In genomic region chr11:84243562-84243961, GRCm38 (mm10) we compare ENCODE assay signal across 9 mouse cellular contexts.
DNase-seq lines count a peak whose midpoint lies in the region; ATAC-seq and TF ChIP-seq lines count a peak whose summit lies in the region.
"Had no signal": no experiment of that assay in that cellular context is flagged by ENCODE, and none has a peak within 500 bp of the region (broad histone marks: within the 10 kb centered on the region; RNA-seq: fewer than 3 reads in every experiment).

No protein-coding gene starts in this region.

- H3K4me3 ChIP-seq in kidney, adult 2 months (ENCODE audit: insufficient read depth, low read depth, low read length), result no peak overlapping the region
- no peak overlapping the region for H3K4me3 ChIP-seq in kidney, embryonic 14.5 days (ENCODE audit: low read length)
- no peak overlapping the region for H3K4me3 ChIP-seq in G1E (ENCODE audit: low read depth, low read length)
- no peak overlapping the region for H3K4me3 ChIP-seq in layer of hippocampus, adult 2 months
- H3K4me3 ChIP-seq: neural tube, embryonic 12.5 days had no signal

- peak; percentile 66 for TF ChIP-seq CTCF in kidney, adult 2 months (conservative IDR thresholded peaks at IDR 0.05; ENCODE audit: insufficient read depth, insufficient read length, low read depth, low read length)
- TF ChIP-seq CTCF in G1E (IDR thresholded peaks at IDR 0.05; ENCODE audit: low read depth, low read length), result peak; percentile 44
- peak; percentile 65; the same call in 1 of the 2 replicates for TF ChIP-seq CTCF in brain, embryonic 14.5 days (IDR thresholded peaks at IDR 0.05; ENCODE audit: borderline replicate concordance, extremely low read depth, insufficient read depth, insufficient read length)
- peak; percentile 85 for TF ChIP-seq CTCF in layer of hippocampus, adult 2 months (conservative IDR thresholded peaks at IDR 0.05)

- H3K4me2 ChIP-seq in kidney, embryonic 14.5 days (replicated peaks; ENCODE audit: low read depth, low read length), result no peak overlapping the region
- H3K4me2 ChIP-seq: neural tube, embryonic 12.5 days had no signal

- no peak overlapping the region for H3K9ac ChIP-seq in kidney, embryonic 14.5 days (ENCODE audit: low read depth, low read length)
- H3K9ac ChIP-seq: neural tube, embryonic 12.5 days had no signal

- DNase-seq in kidney, adult 2 months, result peak; percentile 64
- peak; percentile 8 for DNase-seq in G1E (ENCODE audit: low spot score)
- peak; percentile 81 for DNase-seq in brain, embryonic 14.5 days (ENCODE audit: low read depth)
- peak; percentile 32 for DNase-seq in fibroblast of lung, adult 2 months (ENCODE audit: low read depth)
- peak in 1 of 2 experiments; percentile 30 for DNase-seq in layer of hippocampus, adult 2 months (ENCODE audit: low spot score in 2 of 2)
- peak; percentile 9 to 44 for DNase-seq in thymus, postnatal 10 days (ENCODE audit: low spot score in 2 of 2)

- H3K36me3 ChIP-seq in kidney, adult 2 months (ENCODE audit: control insufficient read depth, insufficient read depth, low read length), result no peaks in the 10 kb centered on the region
- H3K36me3 ChIP-seq in kidney, embryonic 14.5 days (ENCODE audit: control insufficient read depth, insufficient read depth, low read length), result peaks cover 9% of the 10 kb centered on the region; the same call in 1 of the 2 replicates
- peaks cover 58% of the 10 kb centered on the region for H3K36me3 ChIP-seq in G1E (replicated peaks)

- no peak overlapping the region for H3K27ac ChIP-seq in kidney, adult 2 months (ENCODE audit: insufficient read depth, low read depth, low read length)
- H3K27ac ChIP-seq in kidney, embryonic 14.5 days (ENCODE audit: low read depth, low read length), result no peak overlapping the region
- no peak overlapping the region for H3K27ac ChIP-seq in layer of hippocampus, adult 2 months
- H3K27ac ChIP-seq: neural tube, embryonic 12.5 days had no signal

- no peaks in the 10 kb centered on the region for H3K9me3 ChIP-seq in kidney, embryonic 14.5 days (ENCODE audit: control insufficient read depth, low read length)
- no peaks in the 10 kb centered on the region for H3K9me3 ChIP-seq in G1E (replicated peaks)
- H3K9me3 ChIP-seq: neural tube, embryonic 12.5 days had no signal

- no peak for TF ChIP-seq POLR2A in kidney, adult 2 months (IDR thresholded peaks at IDR 0.05; ENCODE audit: low read depth, low read length)
- no peak for TF ChIP-seq POLR2A in brain, embryonic 14.5 days (IDR thresholded peaks at IDR 0.05; ENCODE audit: borderline replicate concordance, extremely low read depth, insufficient read depth, insufficient read length, poor library complexity, severe bottlenecking)

- H3K27me3 ChIP-seq in kidney, adult 2 months (replicated peaks; ENCODE audit: control insufficient read depth, insufficient read depth, low read length), result no peaks in the 10 kb centered on the region
- H3K27me3 ChIP-seq in kidney, embryonic 14.5 days (ENCODE audit: control insufficient read depth, insufficient read depth, low read length), result no peaks in the 10 kb centered on the region
- H3K27me3 ChIP-seq in G1E (ENCODE audit: insufficient read depth, low read length), result no peaks in the 10 kb centered on the region
- H3K27me3 ChIP-seq: neural tube, embryonic 12.5 days had no signal

- no peak for ATAC-seq in kidney, embryonic 14.5 days (ENCODE audit: low FRiP score, low TSS enrichment)
- no peak for ATAC-seq in G1E (ENCODE audit: extremely low read depth, insufficient number of reproducible peaks, low FRiP score, poor library complexity, severe bottlenecking)
- ATAC-seq in megakaryocyte, adult 5-6 weeks (ENCODE audit: poor library complexity, severe bottlenecking), result peak; percentile 52; the same call in 1 of the 2 replicates

- H3K4me1 ChIP-seq in kidney, adult 2 months (ENCODE audit: control insufficient read depth, insufficient read depth, low read length), result no peaks in the 10 kb centered on the region
- no peaks in the 10 kb centered on the region for H3K4me1 ChIP-seq in kidney, embryonic 14.5 days (ENCODE audit: control insufficient read depth, insufficient read depth, low read length)
- H3K4me1 ChIP-seq in G1E (ENCODE audit: insufficient read depth, low read depth, low read length), result no peaks in the 10 kb centered on the region
- H3K4me1 ChIP-seq: neural tube, embryonic 12.5 days had no signal
